Mouse (Mus musculus): ENCODE results near the gene Parp11.
"Not testable (repeated sequence)": the region's sequence is repeated elsewhere in the genome, so short reads cannot be mapped to it uniquely, and the experiment has no call there.

Gene Parp11

DNA sequence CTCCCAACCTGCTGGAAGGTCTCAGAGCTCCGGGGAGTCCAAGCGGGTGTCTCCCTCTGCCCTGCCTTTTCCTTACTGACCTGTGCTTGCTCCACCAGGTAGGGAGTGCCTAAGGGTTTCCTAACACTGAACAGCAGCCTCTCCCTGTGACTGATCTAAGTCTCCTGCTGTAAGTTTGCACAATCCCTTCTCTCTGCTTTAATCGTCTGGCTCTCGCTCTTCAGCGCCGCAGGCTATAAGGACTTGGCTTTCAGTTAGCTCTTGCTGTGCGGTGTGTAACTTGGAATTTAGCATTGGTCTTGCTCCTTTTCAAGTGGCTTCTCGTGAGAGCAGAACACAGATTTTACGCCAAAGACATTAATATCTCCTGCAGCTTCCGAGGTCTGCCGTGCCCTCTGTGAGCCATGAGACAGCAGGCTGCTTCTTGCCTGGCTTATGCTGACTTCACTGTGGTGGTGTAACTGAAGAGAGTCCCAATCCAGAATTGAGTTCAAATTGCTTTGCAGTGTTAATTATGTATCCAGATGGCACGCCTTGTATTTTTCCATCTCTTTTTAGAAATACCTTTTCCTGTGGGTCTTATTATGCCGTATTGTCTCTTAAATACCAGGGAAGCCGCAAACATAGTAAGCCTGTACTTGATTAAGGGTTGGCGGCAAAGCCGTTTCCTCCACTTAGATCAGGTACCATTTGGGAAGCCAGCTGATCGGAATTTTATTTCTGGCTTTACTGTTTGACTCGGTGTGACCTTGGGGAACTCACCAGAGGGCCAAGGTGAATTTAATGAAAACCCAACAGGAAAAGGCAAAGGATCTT lies 50.4 kb downstream of the Parp11 start:
- DNase-seq = peak; percentile 14 to 24

GRCm38 (mm10) chr6:127500119-127500518 lies 53.5 kb downstream of the Parp11 start:
- no peak for DNase-seq

- no peak for DNase-seq
Measured at GRCm38 (mm10) chr6:127500806-127501205, 54.2 kb downstream of the Parp11 start.

DNA sequence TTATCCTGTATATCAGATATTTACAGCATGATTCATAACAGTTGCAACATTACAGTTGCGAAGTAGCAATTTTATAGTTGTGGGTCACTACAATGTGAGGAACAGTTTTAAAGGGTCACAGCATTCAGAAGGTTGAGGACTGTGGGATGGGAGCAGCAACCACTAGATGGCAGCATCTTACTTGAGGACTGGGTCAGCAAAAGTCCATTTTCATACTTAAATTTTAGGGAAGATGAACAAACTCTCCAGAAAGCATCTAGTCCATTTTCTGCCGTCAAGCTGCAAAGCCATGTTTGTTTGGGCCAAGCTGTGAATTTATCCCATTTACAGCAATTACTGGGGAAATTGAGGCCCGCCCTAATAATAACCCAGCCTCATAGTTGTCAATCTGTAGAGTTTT lies 55.9 kb downstream of the Parp11 start:
- DNase-seq = peak; percentile 53 to 55

DNA sequence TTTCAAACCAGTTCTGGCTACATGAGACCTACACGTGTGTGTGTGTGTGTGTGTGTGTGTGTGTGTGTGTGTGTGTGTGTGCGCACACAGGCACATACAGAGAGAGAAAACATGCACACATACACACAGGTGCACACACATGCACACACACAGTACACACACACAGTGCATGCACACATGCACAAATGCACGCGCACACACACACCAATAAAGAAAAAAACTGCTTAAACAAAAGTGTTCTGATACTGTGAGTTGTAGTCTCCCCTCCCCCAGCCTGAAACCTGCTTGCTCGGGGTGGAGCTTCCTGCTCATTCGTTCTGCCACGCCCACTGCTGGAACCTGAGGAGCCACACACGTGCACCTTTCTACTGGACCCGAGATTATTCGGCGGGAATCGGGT lies 67.1 kb downstream of the Parp11 start:
- DNase-seq = not testable (repeated sequence)

DNA sequence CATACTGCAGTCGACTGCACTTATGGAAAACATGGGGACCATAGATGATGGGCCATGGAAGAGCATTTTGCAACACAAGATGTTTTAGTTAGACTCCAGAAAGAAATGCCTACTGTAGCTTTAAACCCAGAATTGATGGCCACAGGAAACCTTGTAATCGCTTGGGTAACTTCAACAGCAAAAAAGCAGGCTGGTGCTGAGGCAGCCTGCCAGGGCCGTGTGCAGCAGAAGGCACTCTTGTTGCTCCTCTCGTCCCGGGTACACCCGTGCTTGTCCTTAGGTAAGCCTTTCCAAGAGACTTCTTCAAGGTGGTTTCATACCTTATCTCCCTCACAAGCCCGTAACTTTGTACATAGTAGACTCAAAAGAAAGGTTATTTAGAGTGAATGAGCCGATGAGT lies 74.5 kb downstream of the Parp11 start:
- DNase-seq = no peak

DNA sequence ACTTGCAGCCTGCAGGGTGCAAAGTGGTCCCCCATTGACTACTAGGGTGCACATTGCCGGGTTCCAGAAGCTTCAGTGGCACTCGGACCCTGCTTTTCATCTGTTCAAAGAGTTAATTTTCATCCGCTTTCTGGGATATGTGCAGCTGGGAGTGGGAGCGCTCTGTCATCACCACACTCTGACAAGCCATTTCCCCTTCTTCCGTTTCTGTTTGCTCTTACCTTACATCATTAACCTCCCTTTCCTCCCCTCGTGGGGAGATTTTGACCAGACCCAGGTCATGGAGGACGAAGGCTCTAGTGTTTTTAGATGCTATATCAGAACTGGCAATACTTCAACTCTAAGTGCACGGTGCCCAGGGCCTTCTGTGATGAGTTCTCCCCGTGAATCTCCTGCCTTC lies 75.7 kb downstream of the Parp11 start:
- no peak for DNase-seq

- DNase-seq = peak; percentile 24 to 32
Measured at GRCm38 (mm10) chr6:127524442-127524841, 77.8 kb downstream of the Parp11 start.

DNA sequence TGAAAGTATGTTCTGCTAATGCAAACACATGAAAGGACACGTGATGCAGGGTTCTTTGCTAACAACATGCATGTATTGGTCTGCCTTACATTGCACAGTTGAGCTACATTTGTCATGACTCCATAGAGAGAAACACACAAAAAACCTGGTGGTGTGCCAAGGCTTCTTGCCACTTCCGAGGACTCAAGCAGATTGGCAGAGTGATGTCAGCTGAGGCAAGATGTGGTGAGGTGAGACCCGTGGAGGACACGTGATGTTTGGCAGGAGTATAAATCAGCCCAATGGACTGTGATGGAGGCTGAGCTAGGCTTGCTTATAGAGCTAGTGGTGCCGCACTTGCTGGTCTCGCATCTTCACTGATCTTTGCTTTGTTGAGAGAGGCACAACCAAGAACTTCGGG lies 82.0 kb downstream of the Parp11 start:
- no peak for DNase-seq

DNA sequence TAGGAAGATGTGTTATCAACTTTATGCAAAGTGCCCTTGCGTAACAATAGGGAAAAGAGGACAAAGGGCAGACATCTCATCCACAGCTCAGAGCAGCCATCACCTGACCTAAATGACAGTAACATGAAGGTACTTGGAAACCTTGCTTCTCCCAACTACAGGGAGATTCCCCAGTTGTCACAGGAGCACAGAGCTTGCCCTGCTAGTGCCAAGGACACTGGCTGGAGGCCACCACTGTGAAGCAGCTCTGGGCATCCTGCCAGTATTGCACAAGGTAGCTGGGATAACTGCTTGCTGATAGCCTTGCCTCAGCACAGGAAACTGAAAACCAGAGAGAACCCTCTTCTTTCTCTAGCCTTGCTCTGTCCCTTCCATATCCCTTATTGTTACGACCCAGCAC lies 82.8 kb downstream of the Parp11 start:
- DNase-seq = peak; percentile 88 to 89

- DNase-seq = no peak
Measured at GRCm38 (mm10) chr6:127530206-127530605, 83.6 kb downstream of the Parp11 start.

- no peak for DNase-seq
Measured at GRCm38 (mm10) chr6:127531412-127532205, 85.0 kb downstream of the Parp11 start.

DNA sequence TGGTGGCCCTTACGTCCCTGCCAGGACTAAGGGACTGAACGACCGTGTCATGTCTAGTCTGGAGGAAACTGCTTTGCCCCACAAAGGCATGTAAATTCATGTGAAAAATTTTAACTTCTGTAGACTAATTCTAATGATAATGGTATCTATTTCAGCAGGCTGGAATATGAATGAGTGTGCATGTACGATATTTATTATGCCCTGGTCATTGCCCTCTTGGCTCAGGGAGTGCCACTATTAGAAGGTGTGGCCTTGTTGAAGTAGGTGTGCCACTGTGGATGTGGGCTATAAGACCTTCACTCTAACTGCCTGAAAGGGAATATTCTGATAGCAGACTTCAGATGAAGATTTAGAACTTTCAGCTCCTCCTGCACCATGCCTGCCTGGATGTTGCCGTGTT lies 85.7 kb downstream of the Parp11 start:
- no peak for DNase-seq

DNA sequence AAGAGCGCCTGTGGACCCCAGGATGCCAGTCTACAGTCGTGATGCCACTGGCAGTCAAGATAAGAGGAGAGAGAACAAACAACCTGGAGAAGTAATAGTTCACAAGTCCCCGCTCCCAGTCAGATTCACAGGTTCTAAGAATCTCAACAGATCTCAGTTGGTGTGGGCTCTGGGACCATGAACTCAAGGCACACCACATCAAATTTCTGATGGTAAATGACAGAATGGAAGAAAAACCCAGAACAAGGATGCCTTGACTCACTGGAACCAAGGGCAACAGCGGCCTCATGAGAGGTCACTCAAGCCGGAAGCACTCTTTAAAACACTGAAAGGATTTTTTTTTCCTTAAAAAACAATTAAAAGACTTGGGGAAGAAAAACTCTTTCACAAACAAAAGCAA lies 87.1 kb downstream of the Parp11 start:
- DNase-seq = no peak

- DNase-seq = no peak
Measured at GRCm38 (mm10) chr6:127537035-127537434, 90.4 kb downstream of the Parp11 start.

DNA sequence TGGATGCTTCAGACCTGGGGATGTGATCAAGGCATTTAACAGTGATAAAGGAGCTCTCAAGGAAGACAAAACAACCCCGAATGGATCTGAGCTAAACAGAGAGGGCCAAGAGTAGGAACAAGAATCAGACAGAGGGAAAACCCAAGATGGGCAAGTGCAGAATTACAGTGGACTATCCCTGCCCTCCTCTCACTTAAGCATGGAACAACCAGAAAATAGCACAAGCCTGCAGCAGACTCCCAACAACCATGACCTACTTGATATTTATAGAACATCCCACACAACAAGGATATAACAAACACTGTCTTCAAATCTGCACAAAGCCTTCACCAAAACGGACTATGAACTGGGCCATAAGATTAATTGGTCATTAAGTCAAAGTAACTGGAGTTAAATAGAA lies 91.5 kb downstream of the Parp11 start:
- DNase-seq = no peak

DNA sequence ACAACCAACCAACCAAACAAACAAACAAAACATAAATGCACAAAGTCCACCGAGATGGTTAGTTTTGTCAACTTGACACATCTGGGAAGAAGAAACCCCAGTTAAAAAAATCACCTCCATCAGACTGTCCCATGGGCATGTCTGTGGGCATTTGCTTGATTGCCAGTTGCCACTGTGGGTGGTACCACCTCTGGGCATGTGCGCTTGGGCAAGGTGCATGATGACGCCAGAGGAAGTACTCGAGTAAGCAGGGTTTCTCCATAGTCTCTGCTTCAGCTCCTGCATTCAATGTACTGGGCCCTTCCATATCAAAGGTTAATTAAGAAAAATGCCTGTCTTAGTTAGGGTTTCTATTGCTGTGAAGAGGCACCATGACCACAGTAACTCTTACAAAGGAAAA lies 92.6 kb downstream of the Parp11 start:
- DNase-seq = no peak

- no peak for DNase-seq
Measured at GRCm38 (mm10) chr6:127539659-127540058, 93.0 kb downstream of the Parp11 start.

GRCm38 (mm10) chr6:127540517-127540916 lies 93.9 kb downstream of the Parp11 start:
- DNase-seq = no peak

DNA sequence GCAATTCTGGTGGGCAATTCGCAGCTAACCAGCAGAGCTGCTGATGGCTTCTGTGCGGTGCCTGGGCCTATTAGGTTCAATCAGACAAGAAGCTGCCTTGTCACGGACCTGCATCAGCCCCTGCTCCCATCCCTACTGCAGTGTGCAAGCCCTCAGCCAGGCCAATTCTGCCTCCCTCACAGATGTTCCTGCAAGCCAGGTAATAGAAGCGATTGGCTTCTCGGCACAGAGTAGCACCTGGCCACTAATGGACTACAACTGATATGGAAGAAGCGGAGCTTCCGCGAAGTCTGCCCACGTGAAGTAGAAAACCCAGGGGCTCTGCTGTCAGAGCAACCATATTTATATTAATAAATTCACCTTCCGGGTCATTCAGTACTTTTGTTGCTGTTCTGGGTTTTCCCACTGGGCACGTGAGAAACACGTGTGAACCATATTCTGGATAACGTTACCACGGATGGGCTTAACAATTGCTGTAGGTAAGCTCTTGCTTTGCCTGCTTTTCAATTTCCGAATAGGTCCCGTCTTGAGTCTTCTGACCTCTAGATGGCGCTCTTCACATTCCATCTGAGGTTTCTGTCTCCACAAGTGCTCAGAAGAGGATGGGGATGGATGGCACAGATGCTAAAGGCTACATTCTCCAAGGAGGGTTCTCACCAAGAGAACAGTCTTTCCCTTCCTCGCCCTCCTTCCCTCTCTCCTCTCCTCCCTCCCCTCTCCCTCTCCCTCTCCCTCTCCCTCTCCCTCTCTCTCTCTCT lies 95.2 kb downstream of the Parp11 start:
- DNase-seq = peak; percentile 35 to 46

Data from cerebellum, adult 18-20 months (tissue).